Mouse (Mus musculus) cerebellum, adult 2 months (tissue): ENCODE data around the gene Slc6a6. TPM values are rescaled to one million over a fixed set of nuclear protein-coding genes. Genes with fewer than 3 reads are reported as not detected.

ENCODE experiments used
- DNase-seq, 2 experiments: peaks; one replicate each; pipeline ENCODE4 v3.0.0; 2021
- H3K27ac ChIP-seq: fragments of 200-500 bp; 2 replicates; pipeline ENCODE4 v1.5.1; 2012; ENCODE audit warnings: low read length, control low read depth, inconsistent platforms; ENCODE audit not compliant: insufficient read depth
- H3K27me3 ChIP-seq: fragments of 200-500 bp; 2 replicates; pipeline ENCODE4 v1.6.1; 2012; ENCODE audit warnings: inconsistent platforms, mild to moderate bottlenecking, low read length, moderate library complexity; ENCODE audit not compliant: control insufficient read depth, insufficient read depth
- H3K4me1 ChIP-seq: fragments of 200-500 bp; 2 replicates; pipeline ENCODE4 v1.6.1; 2011; ENCODE audit warnings: low read length; ENCODE audit not compliant: control insufficient read depth, insufficient read depth
- H3K4me3 ChIP-seq: fragments of 200-500 bp; replicated peaks from 2 replicates; pipeline ENCODE3; 2011; ENCODE audit warnings: mild to moderate bottlenecking, low read depth, low read length, control low read depth; ENCODE audit not compliant: insufficient read depth
- CTCF ChIP-seq: fragments of 200-500 bp; IDR thresholded peaks from 2 replicates; pipeline ENCODE4 v1.5.1; 2011; ENCODE audit warnings: low read depth, mild to moderate bottlenecking, control low read depth, low read length, moderate library complexity, borderline replicate concordance; ENCODE audit not compliant: insufficient read depth
- POLR2A ChIP-seq: fragments of 200-500 bp; IDR thresholded peaks from 2 replicates; pipeline ENCODE4 v1.6.1; 2011; ENCODE audit warnings: low read length, control low read depth, borderline replicate concordance; ENCODE audit not compliant: insufficient read depth
- WGBS: fragments of 180-500 bp; shearing (Covaris S2); methylation state at CpG from one replicate; pipeline ENCODE4 v1.1.7; 2018; 5-methylcytosine and 5-hydroxymethylcytosine counted together
- polyA plus RNA-seq: library from polyadenylated mRNA; depleted of rRNA; stranded (reverse); fragments of >200 nt; gene quantifications from 2 replicates; pipeline ENCODE4 v1.2.3, GENCODE M21; 2012

The Slc6a6 gene
- polyA plus RNA-seq, 1 experiment, result 79.3 TPM

GRCm38 (mm10) chr6:91754098-91754497 is 70.2 kb downstream of the Slc6a6 start:
- TF ChIP-seq POLR2A, result no peak
- no peak for TF ChIP-seq CTCF
- WGBS, result 35% methylated on average over 6 of the region's 6 CpGs
- no peaks in the 10 kb centered on the region for H3K4me1 ChIP-seq
- H3K27ac ChIP-seq, result no peak overlapping the region
- H3K27me3 ChIP-seq, result no peaks in the 10 kb centered on the region
- no peak for DNase-seq
- no peak overlapping the region for H3K4me3 ChIP-seq

GRCm38 (mm10) chr6:91754845-91755244 is 71.0 kb downstream of the Slc6a6 start:
- WGBS, result 85% methylated on average over 12 of the region's 12 CpGs
- no peak for DNase-seq
- Histone ChIP-seq H3K27ac (no peak overlapping the region), H3K4me3 (no peak overlapping the region), H3K4me1 (no peaks in the 10 kb centered on the region), H3K27me3 (no peaks in the 10 kb centered on the region)
- TF ChIP-seq POLR2A, result no peak

GRCm38 (mm10) chr6:91762051-91762742 is 78.3 kb downstream of the Slc6a6 start:
- Histone ChIP-seq H3K4me3 (no peak overlapping the region), H3K4me1 (no peaks in the 10 kb centered on the region), H3K27me3 (no peaks in the 10 kb centered on the region), H3K27ac (no peak overlapping the region)
- TF ChIP-seq POLR2A (no peak), CTCF (peak; percentile 27; the same call in 1 of the 2 replicates)
- WGBS, result 84% methylated on average over 9 of the region's 9 CpGs
- no peak for DNase-seq

DNA sequence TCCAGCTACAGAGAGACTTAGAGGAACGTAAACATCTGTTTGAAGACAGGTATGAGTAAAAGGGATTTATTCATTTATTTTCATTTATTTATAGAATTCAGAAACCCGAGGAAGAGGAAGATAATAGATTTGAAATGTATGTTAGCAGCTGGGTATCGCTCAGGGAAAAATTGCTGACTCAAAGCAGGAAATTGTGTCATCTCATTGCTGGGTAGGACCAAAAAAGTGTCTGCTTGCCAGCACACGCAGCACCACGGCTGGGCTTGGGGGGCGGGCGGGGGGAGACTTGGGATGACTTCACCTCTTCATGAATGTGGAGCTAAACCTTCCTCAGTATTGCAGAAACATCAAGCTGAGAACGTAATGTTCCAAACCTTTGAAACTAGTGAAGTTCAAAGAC is 83.7 kb downstream of the Slc6a6 start:
- no peak for DNase-seq
- Histone ChIP-seq H3K27ac (no peak overlapping the region), H3K4me3 (no peak overlapping the region), H3K4me1 (no peaks in the 10 kb centered on the region), H3K27me3 (no peaks in the 10 kb centered on the region)
- 84% methylated on average over 8 of the region's 8 CpGs for WGBS
- no peak for TF ChIP-seq POLR2A
- no peak for TF ChIP-seq CTCF

- no peak for TF ChIP-seq POLR2A
- no peak for TF ChIP-seq CTCF
- DNase-seq, result no peak
- Histone ChIP-seq H3K4me1 (no peaks in the 10 kb centered on the region), H3K4me3 (no peak overlapping the region), H3K27me3 (no peaks in the 10 kb centered on the region), H3K27ac (no peak overlapping the region)
- 88% methylated on average over 5 of the region's 5 CpGs for WGBS
Measured at GRCm38 (mm10) chr6:91773951-91774350, 90.1 kb downstream of the Slc6a6 start.

DNA sequence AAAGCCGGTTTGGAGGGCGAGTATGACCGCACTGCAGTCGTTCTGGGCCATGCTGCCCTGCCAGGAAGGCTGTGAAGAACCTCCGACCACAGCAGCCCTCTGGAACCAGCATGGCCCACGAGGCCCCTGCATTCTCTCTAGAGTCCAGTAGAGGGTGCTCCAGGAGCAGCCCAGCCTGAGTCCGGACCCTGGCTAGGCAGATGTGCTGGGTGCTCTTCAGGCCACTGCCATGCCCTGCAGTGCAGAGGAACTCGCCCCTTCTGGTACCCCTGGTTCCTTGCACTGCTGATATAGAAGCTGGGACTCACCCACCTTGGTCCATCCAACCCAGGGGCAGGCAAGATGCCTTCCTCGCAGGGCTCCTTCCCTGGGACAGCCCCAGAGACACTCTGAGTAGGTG is 92.7 kb downstream of the Slc6a6 start:
- DNase-seq, result peak; percentile 31 to 49
- no peaks in the 10 kb centered on the region for H3K27me3 ChIP-seq

DNA sequence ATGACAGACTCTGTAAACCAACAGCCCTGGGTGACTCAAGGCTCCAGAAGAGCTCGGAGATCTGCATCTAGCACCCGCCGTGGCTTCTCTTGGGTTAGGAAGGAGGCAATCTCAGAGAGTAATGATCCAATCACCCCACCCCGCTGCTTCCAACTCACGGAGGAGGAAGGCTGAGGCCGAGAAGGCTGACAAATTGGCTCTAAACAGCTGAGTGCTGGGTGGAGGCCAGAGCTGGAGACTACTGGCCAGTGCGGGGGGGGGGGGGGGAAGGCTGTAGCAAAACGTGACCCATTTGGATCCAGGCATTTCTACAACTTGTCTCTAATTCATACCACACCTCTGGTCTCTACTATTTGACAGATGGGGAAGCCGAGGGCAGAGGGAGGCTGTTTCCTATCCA is 95.4 kb downstream of the Slc6a6 start:
- H3K27me3 ChIP-seq, result no peaks in the 10 kb centered on the region
- no peaks in the 10 kb centered on the region for H3K4me1 ChIP-seq
- no peak overlapping the region for H3K27ac ChIP-seq
- WGBS, result 60% methylated on average over 9 of the region's 9 CpGs
- TF ChIP-seq POLR2A, result no peak
- TF ChIP-seq CTCF, result no peak
- DNase-seq, result no peak
- H3K4me3 ChIP-seq, result no peak overlapping the region

More for the DNA sequence above, 92.7 kb downstream of the Slc6a6 start:
- WGBS, result 15% methylated on average over 9 of the region's 9 CpGs
- Histone ChIP-seq H3K4me1 (no peaks in the 10 kb centered on the region), H3K4me3 (no peak overlapping the region), H3K27ac (no peak overlapping the region)
- no peak for TF ChIP-seq POLR2A
- peak; percentile 82 for TF ChIP-seq CTCF

- H3K4me3 ChIP-seq, result no peak overlapping the region
- DNase-seq, result peak in 1 of 2 experiments; percentile 42
- peaks cover 20% of the 10 kb centered on the region for H3K4me1 ChIP-seq
- WGBS, result 36% methylated on average over 3 of the region's 3 CpGs
- no peak overlapping the region for H3K27ac ChIP-seq
- H3K27me3 ChIP-seq, result no peaks in the 10 kb centered on the region
- TF ChIP-seq CTCF (no peak), POLR2A (no peak)
Measured at GRCm38 (mm10) chr6:91785018-91785417, 101.2 kb downstream of the Slc6a6 start.
